30 mouse cellular contexts compared by ENCODE assay signal in genomic region chr1:107502025-107502424, GRCm38 (mm10). TPM values are rescaled to one million over a fixed set of nuclear protein-coding genes. Genes with fewer than 3 reads are reported as not detected.
DNase-seq lines count a peak whose midpoint lies in the region; ATAC-seq and TF ChIP-seq lines count a peak whose summit lies in the region.
"Had no signal": no experiment of that assay in that cellular context is flagged by ENCODE, and none has a peak within 500 bp of the region (broad histone marks: within the 10 kb centered on the region; RNA-seq: fewer than 3 reads in every experiment).

No protein-coding gene starts in this region.

- H3K4me3 ChIP-seq in lung, postnatal 0 days (ENCODE audit: low read depth, low read length): no peak overlapping the region
- H3K4me3 ChIP-seq in bone marrow macrophage, adult 2 months (ENCODE audit: insufficient read depth, low read length): no peak overlapping the region
- H3K4me3 ChIP-seq in hindbrain, embryonic 12.5 days: no peak overlapping the region
- H3K4me3 ChIP-seq: embryonic facial prominence, embryonic 12.5 days; erythroblast, embryonic 14.5 days; forebrain, embryonic 13.5 days; heart, adult 2 months; heart, embryonic 13.5 days; hindbrain, embryonic 13.5 days; left cerebral cortex, adult 2 months; limb, embryonic 15.5 days had no signal

- H3K27me3 ChIP-seq in lung, postnatal 0 days (replicated peaks; ENCODE audit: insufficient read depth, low read length): no peaks in the 10 kb centered on the region
- no peaks in the 10 kb centered on the region for H3K27me3 ChIP-seq in hindbrain, embryonic 12.5 days
- H3K27me3 ChIP-seq: embryonic facial prominence, embryonic 12.5 days; forebrain, embryonic 13.5 days; heart, embryonic 13.5 days; hindbrain, embryonic 13.5 days; limb, embryonic 15.5 days had no signal

- no peaks in the 10 kb centered on the region for H3K9me3 ChIP-seq in lung, postnatal 0 days (ENCODE audit: low read length)
- H3K9me3 ChIP-seq in hindbrain, embryonic 12.5 days (replicated peaks): no peaks in the 10 kb centered on the region
- H3K9me3 ChIP-seq: embryonic facial prominence, embryonic 12.5 days; forebrain, embryonic 13.5 days; heart, embryonic 13.5 days; hindbrain, embryonic 13.5 days; limb, embryonic 15.5 days had no signal

- H3K36me3 ChIP-seq in lung, postnatal 0 days (ENCODE audit: insufficient read depth, low read length): no peaks in the 10 kb centered on the region
- no peaks in the 10 kb centered on the region for H3K36me3 ChIP-seq in hindbrain, embryonic 12.5 days
- H3K36me3 ChIP-seq: embryonic facial prominence, embryonic 12.5 days; heart, embryonic 13.5 days; hindbrain, embryonic 13.5 days; limb, embryonic 15.5 days had no signal

- no peak for TF ChIP-seq CTCF in lung, postnatal 0 days (IDR thresholded peaks at IDR 0.05)
- TF ChIP-seq CTCF in bone marrow macrophage, adult 2 months (IDR thresholded peaks at IDR 0.05; ENCODE audit: low read depth, low read length): no peak

- H3K4me2 ChIP-seq in lung, postnatal 0 days (replicated peaks; ENCODE audit: low read depth, low read length): no peak overlapping the region
- no peak overlapping the region for H3K4me2 ChIP-seq in hindbrain, embryonic 12.5 days (replicated peaks)
- H3K4me2 ChIP-seq: embryonic facial prominence, embryonic 12.5 days; forebrain, embryonic 13.5 days; heart, embryonic 13.5 days; hindbrain, embryonic 13.5 days; limb, embryonic 15.5 days; midbrain, embryonic 11.5 days had no signal

- TF ChIP-seq EP300 in lung, postnatal 0 days (IDR thresholded peaks at IDR 0.05): peak; percentile 48

- ATAC-seq in lung, postnatal 0 days: peak; percentile 65
- peak; percentile 75 for ATAC-seq in megakaryocyte progenitor cell, adult 5-6 weeks (replicated peaks; ENCODE audit: poor library complexity)
- no peak for ATAC-seq in hindbrain, embryonic 12.5 days (ENCODE audit: low FRiP score)
- ATAC-seq: forebrain, embryonic 13.5 days had no signal

- TF ChIP-seq POLR2A in bone marrow macrophage, adult 2 months (IDR thresholded peaks at IDR 0.05; ENCODE audit: borderline replicate concordance, low read depth, low read length): no peak

- H3K4me1 ChIP-seq in lung, postnatal 0 days (ENCODE audit: insufficient read depth, low read depth, low read length): no peaks in the 10 kb centered on the region
- H3K4me1 ChIP-seq in bone marrow macrophage, adult 2 months (ENCODE audit: control insufficient read depth, insufficient read depth, low read length): peaks cover 30% of the 10 kb centered on the region
- no peaks in the 10 kb centered on the region for H3K4me1 ChIP-seq in hindbrain, embryonic 12.5 days
- H3K4me1 ChIP-seq: embryonic facial prominence, embryonic 12.5 days; forebrain, embryonic 13.5 days; heart, embryonic 13.5 days; hindbrain, embryonic 13.5 days; limb, embryonic 15.5 days had no signal

- DNase-seq in lung, postnatal 0 days (ENCODE audit: low spot score): peak; percentile 70
- DNase-seq in lung, postnatal 25 days (ENCODE audit: low spot score): no peak
- no peak for DNase-seq in cerebellum, postnatal 36 days
- DNase-seq in gastrocnemius, adult 18-20 months (ENCODE audit: low spot score): no peak
- DNase-seq: adrenal gland, postnatal 36 days; cerebellum, adult 11-12 months; cerebellum, postnatal 10 days; gastrocnemius, postnatal 14 days; heart, adult 2 months; heart, postnatal 14 days; kidney, adult 18-20 months; lung, adult 18-20 months; lung, postnatal 4 days; right cerebral cortex, postnatal 14 days; spleen, adult 18-20 months; thymus, postnatal 14 days had no signal

- H3K9ac ChIP-seq in lung, postnatal 0 days (replicated peaks; ENCODE audit: low read depth): no peak overlapping the region
- no peak overlapping the region for H3K9ac ChIP-seq in hindbrain, embryonic 12.5 days
- H3K9ac ChIP-seq: embryonic facial prominence, embryonic 12.5 days; forebrain, embryonic 13.5 days; heart, embryonic 13.5 days; hindbrain, embryonic 13.5 days; limb, embryonic 15.5 days had no signal

- no peak overlapping the region for H3K27ac ChIP-seq in lung, postnatal 0 days (ENCODE audit: low read length)
- H3K27ac ChIP-seq in bone marrow macrophage, adult 2 months (ENCODE audit: insufficient read depth, low read depth, low read length): peak overlapping the region; percentile 49; the same call in 1 of the 2 replicates
- no peak overlapping the region for H3K27ac ChIP-seq in hindbrain, embryonic 12.5 days
- H3K27ac ChIP-seq: embryonic facial prominence, embryonic 12.5 days; forebrain, embryonic 13.5 days; heart, adult 2 months; heart, embryonic 13.5 days; hindbrain, embryonic 13.5 days; kidney, postnatal 0 days; left cerebral cortex, adult 2 months; limb, embryonic 15.5 days had no signal

RNA-seq across cellular contexts. Expression of gene Serpinb2, which starts 9.2 kb away (rescaled TPM):
- polyA plus RNA-seq in lung, postnatal 0 days (2015; fragmentation: Nextera tagmentation; extraction: Ambion mirVana): 0.60 and 0.76 TPM in 2 replicates
- polyA plus RNA-seq in bone marrow macrophage, adult 2 months (2012; ENCODE audit: insufficient read depth, insufficient read length, missing spikeins): 1.2 and 1.8 TPM in 2 replicates
- total RNA-seq in megakaryocyte progenitor cell, adult 5-6 weeks (2015): 0.49 and 0.77 TPM in 2 replicates
- 2.5 TPM in 1 of 2 replicates, not detected in the other for total RNA-seq in megakaryocyte progenitor cell, adult 5-6 weeks (2017)
- 0.16 TPM in 1 of 2 replicates, not detected in the other for polyA plus RNA-seq in hindbrain, embryonic 12.5 days (2016; fragmentation: Nextera tagmentation; extraction: Ambion mirVana)
- not detected for total RNA-seq in gastrocnemius, adult 18-20 months (2021)
- total RNA-seq: gastrocnemius, postnatal 14 days; layer of hippocampus, postnatal 10 days; left cerebral cortex, adult 2 months; left cerebral cortex, postnatal 36 days had no signal
- polyA plus RNA-seq: heart, embryonic 13.5 days; kidney, postnatal 0 days had no signal
